17 mouse cellular contexts compared by ENCODE assay signal in genomic region chr2:129227709-129228108, GRCm38 (mm10). TPM values are rescaled to one million over a fixed set of nuclear protein-coding genes. Genes with fewer than 3 reads are reported as not detected.
A peak's percentile ranks its signal among the peaks of the same experiment; 100 is the strongest.
DNase-seq lines count a peak whose midpoint lies in the region; ATAC-seq lines count a peak whose summit lies in the region.
"Had no signal": no experiment of that assay in that cellular context is flagged by ENCODE, and none has a peak within 500 bp of the region (broad histone marks: within the 10 kb centered on the region; RNA-seq: fewer than 3 reads in every experiment).

No protein-coding gene starts in this region.

- H3K36me3 ChIP-seq in midbrain, embryonic 11.5 days (ENCODE audit: control insufficient read depth, insufficient read depth, low read length): no peaks in the 10 kb centered on the region
- no peaks in the 10 kb centered on the region for H3K36me3 ChIP-seq in midbrain, embryonic 16.5 days (ENCODE audit: control insufficient read depth, insufficient read depth, low read length)
- no peaks in the 10 kb centered on the region for H3K36me3 ChIP-seq in liver, embryonic 15.5 days (replicated peaks)
- H3K36me3 ChIP-seq: embryonic facial prominence, embryonic 12.5 days; hindbrain, embryonic 15.5 days; neural tube, embryonic 15.5 days had no signal

- ATAC-seq in midbrain, embryonic 11.5 days (ENCODE audit: low FRiP score): no peak
- no peak for ATAC-seq in midbrain, embryonic 16.5 days
- peak; percentile 62; the same call in 1 of the 2 replicates for ATAC-seq in common myeloid progenitor, adult 5-6 weeks (replicated peaks; ENCODE audit: low read depth, poor library complexity, severe bottlenecking)
- peak; percentile 86 for ATAC-seq in liver, embryonic 15.5 days (ENCODE audit: insufficient read depth)
- no peak for ATAC-seq in inflammation-experienced regulatory T-cells, adult 6 months
- ATAC-seq: forebrain, postnatal 0 days had no signal

- DNase-seq in midbrain, embryonic 11.5 days (ENCODE audit: low spot score, missing footprints): peak; percentile 35
- no peak for DNase-seq in frontal cortex, postnatal 36 days (ENCODE audit: low spot score in 2 of 2)
- DNase-seq in adrenal gland, adult 18-20 months (ENCODE audit: low spot score in 2 of 2): no peak
- DNase-seq: adrenal gland, postnatal 14 days; cerebellum, adult 9-10 months; forebrain, postnatal 0 days; kidney, postnatal 14 days; lung, adult 18-20 months; right cerebral cortex, postnatal 4 days; thymus, postnatal 36 days had no signal

- H3K9ac ChIP-seq in midbrain, embryonic 11.5 days (ENCODE audit: low read length): no peak overlapping the region
- H3K9ac ChIP-seq in midbrain, embryonic 16.5 days (ENCODE audit: low read depth, low read length): no peak overlapping the region
- peak overlapping the region; percentile 71 for H3K9ac ChIP-seq in liver, embryonic 15.5 days
- H3K9ac ChIP-seq: embryonic facial prominence, embryonic 12.5 days; forebrain, postnatal 0 days; hindbrain, embryonic 15.5 days; neural tube, embryonic 15.5 days had no signal

- H3K27me3 ChIP-seq in midbrain, embryonic 11.5 days (ENCODE audit: control insufficient read depth, insufficient read depth, low read length): no peaks in the 10 kb centered on the region
- H3K27me3 ChIP-seq in midbrain, embryonic 16.5 days (ENCODE audit: control insufficient read depth, insufficient read depth, low read depth, low read length): no peaks in the 10 kb centered on the region
- no peaks in the 10 kb centered on the region for H3K27me3 ChIP-seq in liver, embryonic 15.5 days
- H3K27me3 ChIP-seq: embryonic facial prominence, embryonic 12.5 days; hindbrain, embryonic 15.5 days; neural tube, embryonic 15.5 days had no signal

- no peak overlapping the region for H3K27ac ChIP-seq in midbrain, embryonic 11.5 days (ENCODE audit: low read depth, low read length)
- no peak overlapping the region for H3K27ac ChIP-seq in midbrain, embryonic 16.5 days (ENCODE audit: low read length)
- peak overlapping the region; percentile 99 for H3K27ac ChIP-seq in liver, embryonic 15.5 days (replicated peaks)
- H3K27ac ChIP-seq: embryonic facial prominence, embryonic 12.5 days; hindbrain, embryonic 15.5 days; neural tube, embryonic 15.5 days had no signal

- no peak overlapping the region for H3K4me3 ChIP-seq in midbrain, embryonic 11.5 days (ENCODE audit: low read depth, low read length)
- no peak overlapping the region for H3K4me3 ChIP-seq in midbrain, embryonic 16.5 days (ENCODE audit: low read depth, low read length)
- H3K4me3 ChIP-seq in liver, embryonic 15.5 days (replicated peaks): peak overlapping the region; percentile 40
- H3K4me3 ChIP-seq: embryonic facial prominence, embryonic 12.5 days; hindbrain, embryonic 15.5 days; neural tube, embryonic 15.5 days had no signal

- H3K9me3 ChIP-seq in midbrain, embryonic 11.5 days (ENCODE audit: control insufficient read depth, low read length): no peaks in the 10 kb centered on the region
- no peaks in the 10 kb centered on the region for H3K9me3 ChIP-seq in midbrain, embryonic 16.5 days (replicated peaks; ENCODE audit: control insufficient read depth, low read length, poor library complexity, severe bottlenecking)
- no peaks in the 10 kb centered on the region for H3K9me3 ChIP-seq in liver, embryonic 15.5 days (replicated peaks)
- H3K9me3 ChIP-seq: embryonic facial prominence, embryonic 12.5 days; hindbrain, embryonic 15.5 days; neural tube, embryonic 15.5 days had no signal

- H3K4me1 ChIP-seq in midbrain, embryonic 11.5 days (ENCODE audit: control insufficient read depth, insufficient read depth, low read length): no peaks in the 10 kb centered on the region
- H3K4me1 ChIP-seq in midbrain, embryonic 16.5 days (ENCODE audit: control insufficient read depth, insufficient read depth, low read length): no peaks in the 10 kb centered on the region
- H3K4me1 ChIP-seq in liver, embryonic 15.5 days (replicated peaks): peaks cover 86% of the 10 kb centered on the region
- H3K4me1 ChIP-seq: embryonic facial prominence, embryonic 12.5 days; hindbrain, embryonic 15.5 days; neural tube, embryonic 15.5 days had no signal

- WGBS in midbrain, embryonic 11.5 days: 82% methylated on average over 6 of the region's 7 CpGs
- 73% methylated on average over 6 of the region's 7 CpGs for WGBS in midbrain, embryonic 16.5 days
- WGBS in liver, embryonic 15.5 days (ENCODE audit: insufficient replicate concordance): 21% methylated on average over 6 of the region's 7 CpGs

- no peak overlapping the region for H3K4me2 ChIP-seq in midbrain, embryonic 11.5 days
- H3K4me2 ChIP-seq in midbrain, embryonic 16.5 days (ENCODE audit: low read length): no peak overlapping the region
- H3K4me2 ChIP-seq in liver, embryonic 15.5 days: peak overlapping the region; percentile 65
- H3K4me2 ChIP-seq: embryonic facial prominence, embryonic 12.5 days; hindbrain, embryonic 15.5 days; neural tube, embryonic 15.5 days had no signal

RNA-seq across cellular contexts. Expression of gene Slc20a1, which starts 29.1 kb away (rescaled TPM):
- 53.3 and 62.5 TPM in 2 replicates for polyA plus RNA-seq in midbrain, embryonic 11.5 days (2014; fragmentation: Nextera tagmentation; extraction: Ambion mirVana)
- polyA plus RNA-seq in midbrain, embryonic 16.5 days (2015; fragmentation: Nextera tagmentation; extraction: Ambion mirVana): 64.5 and 67.6 TPM in 2 replicates
- total RNA-seq in common myeloid progenitor, adult 5-6 weeks (2017): 114 and 140 TPM in 2 replicates
- polyA plus RNA-seq in liver, embryonic 15.5 days (2015; fragmentation: Nextera tagmentation; extraction: Ambion mirVana): 42.8 and 48.3 TPM in 2 replicates
- total RNA-seq in adrenal gland, adult 18-20 months (2021): 10 to 100 TPM; 14.1 to 19.4 TPM
- polyA plus RNA-seq in inflammation-experienced regulatory T-cells, adult 6 months (2017; shearing (Covaris generic)): 100 to 1,000 TPM in 1 of 3 experiments, 10 to 100 TPM in 2; 95.3 to 104 (median 98.9) TPM

Comparison
In these comparisons a context has a peak if more than half of its experiments do, and no peak if none do; other contexts are left out.
1. ATAC-seq: peak in common myeloid progenitor, adult 5-6 weeks (single experiment) and liver, embryonic 15.5 days (single experiment); none in midbrain, embryonic 11.5 days (single experiment), midbrain, embryonic 16.5 days (single experiment) and inflammation-experienced regulatory T-cells, adult 6 months (single experiment).